Mouse (Mus musculus): ENCODE results near the gene 1700113H08Rik.

DNA sequence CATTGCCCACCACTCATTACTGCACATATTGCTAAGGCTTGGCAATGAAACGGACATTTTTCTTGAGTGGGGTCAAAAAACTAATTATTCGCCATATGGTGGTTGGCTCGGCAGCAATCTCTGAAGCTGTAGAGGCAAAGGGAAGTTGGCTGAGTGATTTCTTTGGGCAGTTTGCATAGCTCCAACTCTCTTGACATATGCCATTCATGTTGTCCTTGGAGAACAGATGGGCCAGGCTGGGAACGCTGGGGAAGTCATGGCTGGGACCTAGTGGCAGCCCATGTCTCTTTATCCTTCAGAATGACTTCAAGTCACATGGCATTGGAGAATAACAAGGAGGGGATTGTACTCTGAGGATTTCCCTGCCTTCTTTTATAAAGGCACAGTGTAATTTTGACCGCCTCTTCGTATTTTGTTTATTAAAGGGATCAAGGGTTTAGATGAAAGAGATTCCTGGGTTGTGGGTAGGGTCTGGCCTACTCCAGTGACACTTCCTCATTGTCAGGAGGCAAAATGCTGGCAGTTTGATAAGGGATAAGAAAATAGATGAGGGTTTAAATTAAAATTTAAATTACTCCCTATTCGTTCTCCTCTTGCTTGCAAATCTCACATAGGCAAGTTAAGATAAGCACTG lies 138.4 kb downstream of the 1700113H08Rik start:
- TF ChIP-seq POLR2A (IDR thresholded peaks at IDR 0.05; ENCODE audit: extremely low read depth, insufficient read depth, low read length) (no peak), CTCF (IDR thresholded peaks at IDR 0.05; ENCODE audit: extremely low read depth, insufficient read depth, low read length) (no peak)

Measured in cortical plate, adult 2 months (tissue).